Mouse (Mus musculus): ENCODE results near the gene Mta2. TPM values are rescaled to one million over a fixed set of nuclear protein-coding genes. Genes with fewer than 3 reads are reported as not detected.
"Not testable (repeated sequence)": the region's sequence is repeated elsewhere in the genome, so short reads cannot be mapped to it uniquely, and the experiment has no call there.

Gene Mta2
- total RNA-seq, 4 experiments from 2014 or later = 46.8 to 53.8 (median 50.4) TPM

GRCm38 (mm10) chr19:8966590-8967372 is 25.1 kb downstream of the Mta2 start, which contains the start of gene Eef1g:
TSS of gene Eef1g (plus strand) at chr19:8967041.
- peak; percentile 92 to 100 for DNase-seq (ENCODE audit: low spot score in 2 of 2)

- DNase-seq (ENCODE audit: low spot score in 2 of 2) = no peak
Observed at GRCm38 (mm10) chr19:8967373-8967743, 25.7 kb downstream of the Mta2 start.

- no peak for DNase-seq (ENCODE audit: low spot score in 2 of 2)
Observed at GRCm38 (mm10) chr19:8967893-8968292, 26.2 kb downstream of the Mta2 start.

- DNase-seq (ENCODE audit: low spot score in 2 of 2) = not testable (repeated sequence)
Observed at GRCm38 (mm10) chr19:8972491-8972890, 30.8 kb downstream of the Mta2 start.

- DNase-seq (ENCODE audit: low spot score in 2 of 2) = no peak
Observed at GRCm38 (mm10) chr19:8974638-8975037, 33.0 kb downstream of the Mta2 start.

GRCm38 (mm10) chr19:8975491-8975890 is 33.8 kb downstream of the Mta2 start:
- DNase-seq (ENCODE audit: low spot score in 2 of 2) = no peak

GRCm38 (mm10) chr19:8976535-8976934 is 34.9 kb downstream of the Mta2 start:
- DNase-seq (ENCODE audit: low spot score in 2 of 2) = no peak

GRCm38 (mm10) chr19:8980771-8981170 is 39.1 kb downstream of the Mta2 start:
- no peak for DNase-seq (ENCODE audit: low spot score in 2 of 2)

GRCm38 (mm10) chr19:8981450-8982168 is 39.9 kb downstream of the Mta2 start:
- no peak for DNase-seq (ENCODE audit: low spot score in 2 of 2)

GRCm38 (mm10) chr19:8982303-8983149 is 40.9 kb downstream of the Mta2 start:
- no peak for DNase-seq (ENCODE audit: low spot score in 2 of 2)

GRCm38 (mm10) chr19:8983150-8983650 is 41.5 kb downstream of the Mta2 start:
- no peak for DNase-seq (ENCODE audit: low spot score in 2 of 2)

- no peak for DNase-seq (ENCODE audit: low spot score in 2 of 2)
Observed at GRCm38 (mm10) chr19:8984255-8984868, 42.7 kb downstream of the Mta2 start.

- DNase-seq (ENCODE audit: low spot score in 2 of 2) = no peak
Observed at GRCm38 (mm10) chr19:8985891-8986290, 44.2 kb downstream of the Mta2 start.

- DNase-seq (ENCODE audit: low spot score in 2 of 2) = no peak
Observed at GRCm38 (mm10) chr19:8987816-8988215, 46.1 kb downstream of the Mta2 start.

- no peak for DNase-seq (ENCODE audit: low spot score in 2 of 2)
Observed at GRCm38 (mm10) chr19:8988346-8989065, 46.8 kb downstream of the Mta2 start.

- no peak for DNase-seq (ENCODE audit: low spot score in 2 of 2)
Observed at GRCm38 (mm10) chr19:8989066-8989566, 47.4 kb downstream of the Mta2 start, which contains the start of gene Ahnak. TSS of gene Ahnak (plus strand) at chr19:8989284.

- no peak for DNase-seq (ENCODE audit: low spot score in 2 of 2)
Observed at GRCm38 (mm10) chr19:8989567-8990431, 48.1 kb downstream of the Mta2 start.

GRCm38 (mm10) chr19:8990432-8991102 is 48.9 kb downstream of the Mta2 start:
- no peak for DNase-seq (ENCODE audit: low spot score in 2 of 2)

Data from left cerebral cortex, adult 8-10 months (tissue).